Mouse (Mus musculus) cortical plate, adult 2 months (tissue): ENCODE results near the gene Prex1.

Experiments
- CTCF ChIP-seq: fragments of 200-500 bp; IDR thresholded peaks from 2 replicates; pipeline ENCODE4 v1.5.1; 2011; ENCODE audit warnings: mild to moderate bottlenecking, control low read depth, low read length; ENCODE audit not compliant: insufficient read depth; ENCODE audit errors: extremely low read depth
- POLR2A ChIP-seq: fragments of 200-500 bp; IDR thresholded peaks from 2 replicates; pipeline ENCODE4 v1.6.1; 2011; ENCODE audit warnings: mild to moderate bottlenecking, low read length, control low read depth; ENCODE audit not compliant: insufficient read depth; ENCODE audit errors: extremely low read depth

GRCm38 (mm10) chr2:166540216-166540615 lies 173.4 kb downstream of the Prex1 start:
- no peak for TF ChIP-seq CTCF
- no peak for TF ChIP-seq POLR2A
